Comparison of ENCODE assay signal across 8 mouse cellular contexts in the genomic region with DNA sequence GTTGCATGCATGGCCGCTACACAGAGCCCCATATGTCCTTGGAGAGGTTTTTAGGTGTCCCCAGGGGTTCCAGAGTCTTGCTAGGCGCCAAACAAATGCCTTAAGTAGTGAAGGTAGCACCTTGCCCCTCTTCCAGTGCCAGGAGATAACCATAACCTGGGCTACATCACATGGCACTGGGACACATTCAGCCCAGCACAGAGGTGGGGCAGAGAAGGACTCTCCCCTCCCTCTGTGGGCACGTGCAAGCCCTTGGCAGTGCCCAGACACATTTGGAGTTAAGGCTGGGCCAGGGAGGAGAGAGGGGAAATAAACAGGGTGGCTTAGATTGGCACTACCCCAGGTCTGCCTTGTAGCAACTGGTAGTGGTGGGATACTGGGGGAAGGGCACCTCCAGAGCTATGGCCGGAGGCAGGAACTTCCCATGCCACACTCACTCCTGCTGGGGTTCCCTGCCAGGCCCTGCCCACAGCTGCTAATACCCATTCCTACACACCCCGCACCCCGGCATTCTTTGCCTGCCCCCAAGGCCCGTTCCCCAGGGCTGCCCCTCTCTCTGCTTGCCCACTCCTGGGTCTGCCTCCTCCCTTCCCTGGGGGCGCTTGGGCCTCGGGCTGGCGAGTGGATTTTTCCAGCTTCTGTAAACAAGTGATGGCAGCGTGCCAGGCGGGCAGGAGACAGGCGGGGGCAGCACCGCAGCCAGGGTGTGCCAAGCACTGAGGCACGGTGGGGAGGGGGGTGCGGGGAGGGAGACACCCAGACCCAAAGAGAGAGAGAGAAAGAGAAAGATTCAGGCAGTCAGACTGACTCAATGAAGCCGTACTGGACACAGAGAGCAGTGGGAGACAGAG. TPM values are rescaled to one million over a fixed set of nuclear protein-coding genes. Genes with fewer than 3 reads are reported as not detected.
A peak's percentile ranks its signal among the peaks of the same experiment; 100 is the strongest.
DNase-seq lines count a peak whose midpoint lies in the region; ATAC-seq lines count a peak whose summit lies in the region.

No protein-coding gene starts in this region.

- peak overlapping the region; percentile 88 for H3K4me2 ChIP-seq in forebrain, embryonic 13.5 days
- H3K4me2 ChIP-seq in hindbrain, embryonic 11.5 days (replicated peaks; ENCODE audit: low read depth, low read length), result 0 out of 2 replicates have a peak overlapping the region, but pooled peaks have one; percentile 21
- peak overlapping the region; percentile 49 for H3K4me2 ChIP-seq in lung, embryonic 16.5 days (ENCODE audit: low read depth, low read length)

- H3K27ac ChIP-seq in brown adipose tissue, adult 24 weeks (replicated peaks; ENCODE audit: low read depth, low read length), result peak overlapping the region; percentile 34; the same call in 1 of the 2 replicates
- H3K27ac ChIP-seq in forebrain, embryonic 13.5 days, result peak overlapping the region; percentile 95
- H3K27ac ChIP-seq in hindbrain, embryonic 11.5 days (ENCODE audit: low read depth, low read length), result peak overlapping the region; percentile 92
- H3K27ac ChIP-seq in lung, embryonic 16.5 days (ENCODE audit: low read length), result peak overlapping the region; percentile 96

- H3K36me3 ChIP-seq in forebrain, embryonic 13.5 days (ENCODE audit: poor library complexity, severe bottlenecking), result peaks cover 24% of the 10 kb centered on the region
- H3K36me3 ChIP-seq in hindbrain, embryonic 11.5 days (ENCODE audit: control insufficient read depth, insufficient read depth, low read length), result 0 out of 2 replicates have a peak, but pooled peaks cover 3% of the 10 kb centered on the region
- H3K36me3 ChIP-seq in lung, embryonic 16.5 days (ENCODE audit: control insufficient read depth, insufficient read depth, low read length), result no peaks in the 10 kb centered on the region

- peak; percentile 91 for DNase-seq in Muller cell, postnatal 12 days (ENCODE audit: inconsistent ontology term)
- peak; percentile 31 for DNase-seq in hindbrain, embryonic 11.5 days (ENCODE audit: low spot score)
- peak; percentile 84 to 90 for DNase-seq in layer of hippocampus, postnatal 10 days (ENCODE audit: low spot score in 2 of 2)
- DNase-seq in right cerebral cortex, postnatal 25 days, result peak; percentile 79
- no peak for DNase-seq in thymus, postnatal 14 days

- peak overlapping the region; percentile 69 for H3K9ac ChIP-seq in forebrain, embryonic 13.5 days
- H3K9ac ChIP-seq in hindbrain, embryonic 11.5 days (ENCODE audit: low read depth, low read length), result peak overlapping the region; percentile 59
- peak overlapping the region; percentile 59 for H3K9ac ChIP-seq in lung, embryonic 16.5 days (ENCODE audit: low read length)

- ATAC-seq in forebrain, embryonic 13.5 days, result peak; percentile 44
- no peak for ATAC-seq in hindbrain, embryonic 11.5 days (ENCODE audit: low FRiP score)
- peak; percentile 59 for ATAC-seq in lung, embryonic 16.5 days (ENCODE audit: low read depth)

- 13% methylated on average over 16 of the region's 17 CpGs for WGBS in forebrain, embryonic 13.5 days
- 42% methylated on average over 16 of the region's 17 CpGs for WGBS in hindbrain, embryonic 11.5 days
- WGBS in lung, embryonic 16.5 days, result 16% methylated on average over 17 of the region's 17 CpGs

- H3K4me1 ChIP-seq in brown adipose tissue, adult 24 weeks (ENCODE audit: control insufficient read depth, insufficient read depth, insufficient read length, low read length), result peaks cover 74% of the 10 kb centered on the region
- H3K4me1 ChIP-seq in forebrain, embryonic 13.5 days, result peaks cover 92% of the 10 kb centered on the region
- peaks cover 58% of the 10 kb centered on the region for H3K4me1 ChIP-seq in hindbrain, embryonic 11.5 days (replicated peaks; ENCODE audit: control insufficient read depth, insufficient read depth, low read length)
- H3K4me1 ChIP-seq in lung, embryonic 16.5 days (replicated peaks; ENCODE audit: control insufficient read depth, insufficient read depth, low read length), result peaks cover 95% of the 10 kb centered on the region

- H3K27me3 ChIP-seq in forebrain, embryonic 13.5 days, result no peaks in the 10 kb centered on the region
- H3K27me3 ChIP-seq in hindbrain, embryonic 11.5 days (ENCODE audit: control insufficient read depth, insufficient read depth, low read length), result no peaks in the 10 kb centered on the region
- H3K27me3 ChIP-seq in lung, embryonic 16.5 days (ENCODE audit: control insufficient read depth, insufficient read depth, low read depth, low read length), result no peaks in the 10 kb centered on the region

- no peaks in the 10 kb centered on the region for H3K9me3 ChIP-seq in forebrain, embryonic 13.5 days (replicated peaks)
- H3K9me3 ChIP-seq in hindbrain, embryonic 11.5 days (ENCODE audit: control insufficient read depth, low read length), result no peaks in the 10 kb centered on the region
- no peaks in the 10 kb centered on the region for H3K9me3 ChIP-seq in lung, embryonic 16.5 days (ENCODE audit: control insufficient read depth, low read length)

- peak overlapping the region; percentile 8 for H3K4me3 ChIP-seq in brown adipose tissue, adult 24 weeks (ENCODE audit: insufficient read depth, low read depth, low read length)
- H3K4me3 ChIP-seq in forebrain, embryonic 13.5 days, result peak overlapping the region; percentile 17
- no peak overlapping the region for H3K4me3 ChIP-seq in hindbrain, embryonic 11.5 days (ENCODE audit: low read depth, low read length)
- H3K4me3 ChIP-seq in lung, embryonic 16.5 days (ENCODE audit: low read length), result peak overlapping the region; percentile 22

RNA-seq across cellular contexts. Expression of a gene that starts 10.1 kb away (rescaled TPM):
- 64.4 and 82.3 TPM in 2 replicates for polyA plus RNA-seq in brown adipose tissue, adult 24 weeks (2012; ENCODE audit: insufficient read depth, insufficient read length, missing spikeins)
- polyA plus RNA-seq in forebrain, embryonic 13.5 days (2015; fragmentation: Nextera tagmentation; extraction: Ambion mirVana), result 93.5 and 95.2 TPM in 2 replicates
- polyA plus RNA-seq in hindbrain, embryonic 11.5 days (2014; fragmentation: Nextera tagmentation; extraction: Ambion mirVana), result 34.7 and 41.4 TPM in 2 replicates
- 1,000 to 10,000 TPM; 1,331 to 1,411 TPM for total RNA-seq in layer of hippocampus, postnatal 10 days (2021)
- 36.3 and 36.4 TPM in 2 replicates for polyA plus RNA-seq in lung, embryonic 16.5 days (2015; fragmentation: Nextera tagmentation; extraction: Ambion mirVana)

RNA-seq across cellular contexts. Expression of a gene that starts 21.3 kb away (rescaled TPM):
- polyA plus RNA-seq in brown adipose tissue, adult 24 weeks (2012; ENCODE audit: insufficient read depth, insufficient read length, missing spikeins), result 18.4 and 24.7 TPM in 2 replicates
- 79.0 and 86.0 TPM in 2 replicates for polyA plus RNA-seq in forebrain, embryonic 13.5 days (2015; fragmentation: Nextera tagmentation; extraction: Ambion mirVana)
- 47.3 and 60.8 TPM in 2 replicates for polyA plus RNA-seq in hindbrain, embryonic 11.5 days (2014; fragmentation: Nextera tagmentation; extraction: Ambion mirVana)
- 100 to 1,000 TPM in 1 of 2 experiments, 10 to 100 TPM in 1; 93.8 to 103 TPM for total RNA-seq in layer of hippocampus, postnatal 10 days (2021)
- polyA plus RNA-seq in lung, embryonic 16.5 days (2015; fragmentation: Nextera tagmentation; extraction: Ambion mirVana), result 56.6 and 57.8 TPM in 2 replicates

RNA-seq across cellular contexts. Expression of a gene that starts 24.6 kb away (rescaled TPM):
- polyA plus RNA-seq in brown adipose tissue, adult 24 weeks (2012; ENCODE audit: insufficient read depth, insufficient read length, missing spikeins), result 78.3 and 90.9 TPM in 2 replicates
- polyA plus RNA-seq in forebrain, embryonic 13.5 days (2015; fragmentation: Nextera tagmentation; extraction: Ambion mirVana), result 2.1 and 2.3 TPM in 2 replicates
- 0.92 and 1.4 TPM in 2 replicates for polyA plus RNA-seq in hindbrain, embryonic 11.5 days (2014; fragmentation: Nextera tagmentation; extraction: Ambion mirVana)
- 10 to 100 TPM; 39.1 to 41.5 TPM for total RNA-seq in layer of hippocampus, postnatal 10 days (2021)
- polyA plus RNA-seq in lung, embryonic 16.5 days (2015; fragmentation: Nextera tagmentation; extraction: Ambion mirVana), result 1.4 and 1.6 TPM in 2 replicates

RNA-seq across cellular contexts. Expression of a gene that starts 44.7 kb away (rescaled TPM):
- 36.3 and 40.8 TPM in 2 replicates for polyA plus RNA-seq in brown adipose tissue, adult 24 weeks (2012; ENCODE audit: insufficient read depth, insufficient read length, missing spikeins)
- 31.3 and 32.9 TPM in 2 replicates for polyA plus RNA-seq in forebrain, embryonic 13.5 days (2015; fragmentation: Nextera tagmentation; extraction: Ambion mirVana)
- 25.0 and 28.0 TPM in 2 replicates for polyA plus RNA-seq in hindbrain, embryonic 11.5 days (2014; fragmentation: Nextera tagmentation; extraction: Ambion mirVana)
- total RNA-seq in layer of hippocampus, postnatal 10 days (2021), result 100 to 1,000 TPM; 147 to 157 TPM
- polyA plus RNA-seq in lung, embryonic 16.5 days (2015; fragmentation: Nextera tagmentation; extraction: Ambion mirVana), result 19.4 and 20.3 TPM in 2 replicates

RNA-seq across cellular contexts. Expression of a gene that starts 49.5 kb away (rescaled TPM):
- not detected in 2 replicates for polyA plus RNA-seq in brown adipose tissue, adult 24 weeks (2012; ENCODE audit: insufficient read depth, insufficient read length, missing spikeins)
- polyA plus RNA-seq in forebrain, embryonic 13.5 days (2015; fragmentation: Nextera tagmentation; extraction: Ambion mirVana), result 0.12 TPM in 1 of 2 replicates, not detected in the other
- not detected in 2 replicates for polyA plus RNA-seq in hindbrain, embryonic 11.5 days (2014; fragmentation: Nextera tagmentation; extraction: Ambion mirVana)
- total RNA-seq in layer of hippocampus, postnatal 10 days (2021), result not detected
- polyA plus RNA-seq in lung, embryonic 16.5 days (2015; fragmentation: Nextera tagmentation; extraction: Ambion mirVana), result not detected in 2 replicates

Comparison
In these comparisons a context has a peak if more than half of its experiments do, and no peak if none do; other contexts are left out.
1. H3K27ac ChIP-seq: peak in every context shown above with its lines; median percentile 96 in lung, embryonic 16.5 days; 95 in forebrain, embryonic 13.5 days; 92 in hindbrain, embryonic 11.5 days; 34 in brown adipose tissue, adult 24 weeks.
2. H3K4me2 ChIP-seq: peak in every context shown above with its lines; median percentile 88 in forebrain, embryonic 13.5 days; 49 in lung, embryonic 16.5 days; 21 in hindbrain, embryonic 11.5 days.
3. RNA of a gene that starts 24.6 kb away (polyA plus RNA-seq): 78.3 to 90.9 TPM in brown adipose tissue, adult 24 weeks; 2.1 to 2.3 TPM in forebrain, embryonic 13.5 days, 0.92 to 1.4 TPM in hindbrain, embryonic 11.5 days and 1.4 to 1.6 TPM in lung, embryonic 16.5 days; every median in the first group is over 10 times any median in the second.
4. Peak in every context shown above with its lines, with median percentiles within 50 percentile points of each other: H3K9ac ChIP-seq.